Mouse (Mus musculus) thymus, postnatal 4 days (tissue): ENCODE results near the gene Cd24a.

Experiments
- DNase-seq: peaks from one replicate; pipeline ENCODE4 v3.0.0; 2021

Gene Cd24a

GRCm38 (mm10) chr10:43577997-43578331, at the start of gene Cd24a:
Gene Cd24a (plus strand): TSS chr10:43578284.
- DNase-seq, result no peak

- no peak for DNase-seq
Measured at GRCm38 (mm10) chr10:43534382-43534781, 43.7 kb upstream of the Cd24a start.

- DNase-seq, result no peak
Measured at GRCm38 (mm10) chr10:43537652-43538051, 40.4 kb upstream of the Cd24a start.

GRCm38 (mm10) chr10:43538831-43539230, 39.3 kb upstream of the Cd24a start:
- DNase-seq, result no peak

GRCm38 (mm10) chr10:43539746-43540310, 38.3 kb upstream of the Cd24a start:
- no peak for DNase-seq

GRCm38 (mm10) chr10:43540442-43541152, 37.5 kb upstream of the Cd24a start, which contains the start of gene 1700021F05Rik:
Gene 1700021F05Rik (minus strand): TSS chr10:43540994.
- DNase-seq, result peak; percentile 99

- DNase-seq, result no peak
Measured at GRCm38 (mm10) chr10:43541153-43541544, 36.9 kb upstream of the Cd24a start.

- DNase-seq, result peak; percentile 66
Measured at GRCm38 (mm10) chr10:43549411-43549810, 28.7 kb upstream of the Cd24a start.

- DNase-seq, result no peak
Measured at GRCm38 (mm10) chr10:43550923-43551322, 27.2 kb upstream of the Cd24a start.

- DNase-seq, result no peak
Measured at GRCm38 (mm10) chr10:43551388-43551787, 26.7 kb upstream of the Cd24a start.

GRCm38 (mm10) chr10:43557630-43558165, 20.4 kb upstream of the Cd24a start:
- no peak for DNase-seq

GRCm38 (mm10) chr10:43559313-43559712, 18.8 kb upstream of the Cd24a start:
- no peak for DNase-seq

GRCm38 (mm10) chr10:43560765-43561164, 17.3 kb upstream of the Cd24a start:
- peak; percentile 19 for DNase-seq

GRCm38 (mm10) chr10:43561311-43561710, 16.8 kb upstream of the Cd24a start:
- DNase-seq, result no peak

GRCm38 (mm10) chr10:43574352-43574751, 3.7 kb upstream of the Cd24a start:
- no peak for DNase-seq

GRCm38 (mm10) chr10:43574956-43575355, 3.1 kb upstream of the Cd24a start:
- DNase-seq, result peak; percentile 90

GRCm38 (mm10) chr10:43577299-43577996, 636 bp upstream of the Cd24a start:
- DNase-seq, result peak; percentile 53

GRCm38 (mm10) chr10:43578366-43578753, 276 bp downstream of the Cd24a start:
- no peak for DNase-seq

GRCm38 (mm10) chr10:43578754-43579380, 783 bp downstream of the Cd24a start:
- peak; percentile 92 for DNase-seq

GRCm38 (mm10) chr10:43579381-43580261, 1.5 kb downstream of the Cd24a start:
- peak; percentile 84 for DNase-seq

GRCm38 (mm10) chr10:43580649-43581078, 2.6 kb downstream of the Cd24a start:
- DNase-seq, result peak; percentile 51

GRCm38 (mm10) chr10:43581260-43581659, 3.2 kb downstream of the Cd24a start:
- no peak for DNase-seq
